Mouse (Mus musculus): ENCODE results near the gene Fbln1. TPM values are rescaled to one million over a fixed set of nuclear protein-coding genes. Genes with fewer than 3 reads are reported as not detected.

Gene Fbln1
- polyA plus RNA-seq, 1 experiment from 2014 or later = 48.9 TPM

DNA sequence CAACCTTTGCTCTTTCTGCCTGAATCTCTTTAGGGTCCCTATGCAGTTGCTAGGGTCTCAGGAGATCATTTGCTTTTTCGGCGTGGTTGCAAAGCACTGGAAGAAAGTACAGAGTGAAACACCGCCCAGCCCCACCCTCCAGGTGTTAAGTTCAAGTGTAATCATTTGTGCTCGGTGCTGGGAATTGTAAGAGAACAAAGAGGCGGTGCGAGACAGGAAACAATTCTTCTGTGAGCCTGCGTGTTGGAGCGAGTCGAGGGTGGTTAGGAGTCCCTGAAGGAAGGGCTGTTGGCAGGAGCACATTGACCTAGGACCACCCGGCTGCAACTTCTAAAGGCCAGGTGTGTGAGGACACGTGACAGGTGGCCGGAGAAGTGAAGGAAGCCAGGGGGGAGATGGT is 4.9 kb downstream of the Fbln1 start:
- 90% methylated on average over 12 of the region's 12 CpGs for WGBS
- Histone ChIP-seq H3K27ac (ENCODE audit: low read depth, low read length) (no peak overlapping the region), H3K27me3 (replicated peaks; ENCODE audit: control insufficient read depth, insufficient read depth, low read length) (no peaks in the 10 kb centered on the region), H3K4me1 (ENCODE audit: control insufficient read depth, insufficient read depth, low read length) (peaks cover 22% of the 10 kb centered on the region), H3K4me2 (ENCODE audit: low read length) (no peak overlapping the region), H3K4me3 (ENCODE audit: low read depth, low read length) (no peak overlapping the region), H3K9me3 (replicated peaks; ENCODE audit: control insufficient read depth, low read length) (peaks cover 4% of the 10 kb centered on the region; the same call in 1 of the 2 replicates), H3K36me3 (ENCODE audit: control insufficient read depth, insufficient read depth, low read length) (peaks cover 4% of the 10 kb centered on the region), H3K9ac (ENCODE audit: low read length) (no peak overlapping the region)
- ATAC-seq (no peak), DNase-seq (ENCODE audit: low spot score) (no peak)

DNA sequence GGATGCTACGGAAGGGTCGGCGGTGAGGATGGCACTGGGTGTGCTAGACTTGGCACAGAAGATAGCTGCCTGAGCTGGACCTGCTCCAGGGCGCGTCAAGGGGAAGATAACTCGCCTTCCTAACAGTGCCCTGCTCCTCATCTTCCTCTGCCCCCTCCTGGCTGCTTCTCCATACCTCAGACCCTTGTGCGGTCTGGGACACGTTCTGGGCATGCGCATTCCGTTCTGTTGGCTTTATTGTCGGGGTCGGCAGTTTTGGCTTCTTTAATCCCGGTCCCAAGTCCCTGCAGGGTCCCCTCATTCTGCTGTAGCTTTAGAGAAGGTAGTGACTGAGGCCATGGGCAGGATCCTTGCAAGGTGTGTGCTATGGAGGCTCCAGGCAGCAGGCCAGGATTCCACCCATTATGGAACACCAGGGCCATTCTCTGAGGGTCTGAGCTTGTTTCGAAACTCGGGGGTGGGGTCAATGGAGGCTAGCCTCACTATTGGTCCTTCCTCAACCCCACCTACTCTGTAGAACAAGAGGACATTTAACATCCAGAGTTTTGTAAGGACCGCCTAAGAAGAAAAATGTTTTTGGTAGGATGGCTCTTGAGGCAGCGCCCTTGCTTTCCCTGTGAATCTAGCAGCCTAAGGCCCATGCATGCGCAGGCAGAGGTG is 5.5 kb downstream of the Fbln1 start:
- Histone ChIP-seq H3K4me3 (ENCODE audit: low read depth, low read length) (no peak overlapping the region), H3K36me3 (ENCODE audit: control insufficient read depth, insufficient read depth, low read length) (peaks cover 5% of the 10 kb centered on the region), H3K9ac (ENCODE audit: low read length) (no peak overlapping the region), H3K4me2 (ENCODE audit: low read length) (no peak overlapping the region), H3K27ac (ENCODE audit: low read depth, low read length) (no peak overlapping the region), H3K27me3 (replicated peaks; ENCODE audit: control insufficient read depth, insufficient read depth, low read length) (no peaks in the 10 kb centered on the region), H3K9me3 (replicated peaks; ENCODE audit: control insufficient read depth, low read length) (peaks cover 4% of the 10 kb centered on the region; the same call in 1 of the 2 replicates), H3K4me1 (ENCODE audit: control insufficient read depth, insufficient read depth, low read length) (peaks cover 21% of the 10 kb centered on the region)
- DNase-seq (ENCODE audit: low spot score) = no peak
- WGBS = 97% methylated on average over 18 of the region's 18 CpGs
- no peak for ATAC-seq

DNA sequence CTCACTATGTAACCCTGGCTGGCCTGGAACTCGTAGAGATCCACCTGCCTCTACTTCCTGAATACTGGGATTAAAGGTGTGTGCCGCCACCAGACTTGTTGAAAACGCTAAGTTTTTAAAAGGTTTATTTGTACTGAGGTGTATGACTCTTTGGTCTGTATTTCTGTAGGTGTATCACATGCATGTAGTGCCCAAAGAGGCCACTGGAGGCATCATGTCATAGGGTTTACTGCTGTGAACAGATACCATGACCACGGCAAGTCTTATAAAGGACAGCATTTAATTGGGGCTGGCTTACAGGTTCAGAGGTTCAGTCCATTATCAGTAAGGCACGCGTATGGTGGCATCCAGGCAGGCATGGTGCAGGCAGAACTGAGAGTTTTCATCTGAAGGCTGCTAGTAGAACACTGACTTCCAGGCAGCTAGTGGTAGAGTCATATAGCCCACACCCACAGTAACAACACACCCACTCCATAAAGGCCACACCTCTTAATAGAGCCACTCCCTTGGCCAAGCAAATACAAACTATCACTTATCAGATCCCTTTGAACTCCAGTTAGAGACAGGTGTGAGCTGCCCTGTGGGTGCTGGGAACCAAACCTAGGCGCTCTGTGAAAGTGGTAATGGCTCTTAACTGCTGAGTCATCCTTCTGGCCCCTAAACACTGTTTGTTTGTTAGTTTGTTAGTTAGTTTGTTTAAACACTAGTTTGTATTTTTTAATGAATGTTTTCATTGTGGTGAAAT is 10.5 kb downstream of the Fbln1 start:
- no peaks in the 10 kb centered on the region for H3K27me3 ChIP-seq (replicated peaks; ENCODE audit: control insufficient read depth, insufficient read depth, low read length)
- H3K27ac ChIP-seq (ENCODE audit: low read depth, low read length) = no peak overlapping the region
- ATAC-seq = no peak
- 97% methylated on average over 7 of the region's 7 CpGs for WGBS
- no peaks in the 10 kb centered on the region for H3K4me1 ChIP-seq (ENCODE audit: control insufficient read depth, insufficient read depth, low read length)
- no peak overlapping the region for H3K4me2 ChIP-seq (ENCODE audit: low read length)
- H3K9ac ChIP-seq (ENCODE audit: low read length) = no peak overlapping the region
- H3K4me3 ChIP-seq (ENCODE audit: low read depth, low read length) = no peak overlapping the region
- H3K9me3 ChIP-seq (replicated peaks; ENCODE audit: control insufficient read depth, low read length) = peaks cover 4% of the 10 kb centered on the region; the same call in 1 of the 2 replicates
- DNase-seq (ENCODE audit: low spot score) = no peak
- peaks cover 5% of the 10 kb centered on the region for H3K36me3 ChIP-seq (ENCODE audit: control insufficient read depth, insufficient read depth, low read length)

DNA sequence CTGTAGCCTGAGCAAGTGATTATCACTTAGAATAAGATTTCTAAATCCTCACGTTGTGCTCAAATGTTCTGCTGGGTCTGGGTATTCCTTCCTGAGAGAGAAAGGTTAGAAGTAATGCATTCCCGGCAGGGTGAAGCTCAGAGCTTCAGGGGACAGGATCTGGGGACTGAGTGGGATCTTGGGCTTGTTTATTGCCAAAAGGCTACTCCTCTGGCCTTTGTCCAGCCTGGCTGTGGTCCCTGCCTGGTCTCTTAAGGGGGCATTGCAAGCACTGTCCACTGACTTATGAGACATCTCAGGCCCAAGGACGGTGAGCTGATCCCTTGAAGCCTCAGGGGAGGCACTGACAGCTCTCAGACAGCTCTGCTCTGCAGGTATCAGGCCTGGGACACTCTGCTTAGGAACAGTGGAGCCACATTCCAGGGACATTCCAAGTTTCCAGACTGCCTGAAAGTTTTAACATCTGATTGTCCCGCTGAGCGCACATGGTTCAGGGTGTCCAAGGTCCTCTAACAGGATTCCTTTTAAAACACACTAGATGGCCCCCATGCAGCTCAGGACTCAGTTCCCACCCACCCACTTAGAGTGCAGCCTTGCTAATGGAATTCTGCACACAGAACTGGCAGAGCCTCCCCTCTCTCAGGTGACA is 13.0 kb downstream of the Fbln1 start:
- ATAC-seq (no peak), DNase-seq (ENCODE audit: low spot score) (no peak)
- no peak overlapping the region for H3K9ac ChIP-seq (ENCODE audit: low read length)
- H3K4me2 ChIP-seq (ENCODE audit: low read length) = no peak overlapping the region
- no peak overlapping the region for H3K27ac ChIP-seq (ENCODE audit: low read depth, low read length)
- H3K4me3 ChIP-seq (ENCODE audit: low read depth, low read length) = no peak overlapping the region
- 94% methylated on average over 5 of the region's 5 CpGs for WGBS
- no peaks in the 10 kb centered on the region for H3K27me3 ChIP-seq (replicated peaks; ENCODE audit: control insufficient read depth, insufficient read depth, low read length)
- no peaks in the 10 kb centered on the region for H3K4me1 ChIP-seq (ENCODE audit: control insufficient read depth, insufficient read depth, low read length)
- peaks cover 4% of the 10 kb centered on the region; the same call in 1 of the 2 replicates for H3K9me3 ChIP-seq (replicated peaks; ENCODE audit: control insufficient read depth, low read length)
- H3K36me3 ChIP-seq (ENCODE audit: control insufficient read depth, insufficient read depth, low read length) = peaks cover 15% of the 10 kb centered on the region

DNA sequence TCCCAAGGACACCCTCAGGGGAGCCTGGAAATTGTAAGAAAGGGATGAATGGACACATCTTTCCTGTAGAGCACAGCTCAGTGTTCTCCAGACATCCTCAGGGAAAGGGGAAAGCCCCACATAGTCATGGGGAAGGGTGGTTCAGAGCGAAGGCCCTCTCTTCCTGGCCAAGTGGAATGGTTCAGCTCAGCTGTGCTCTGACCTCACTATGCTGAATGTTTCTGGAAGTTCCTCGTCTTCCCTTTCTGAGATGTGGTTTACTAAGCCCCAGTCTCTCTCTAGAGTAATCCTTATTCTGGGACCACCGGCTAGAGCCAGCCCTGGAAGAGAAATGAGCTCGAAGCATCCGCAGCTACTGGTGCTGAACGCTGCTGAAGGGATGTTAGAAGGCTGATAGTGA is 14.6 kb downstream of the Fbln1 start:
- Histone ChIP-seq H3K4me1 (ENCODE audit: control insufficient read depth, insufficient read depth, low read length) (no peaks in the 10 kb centered on the region), H3K9ac (ENCODE audit: low read length) (no peak overlapping the region), H3K4me2 (ENCODE audit: low read length) (no peak overlapping the region), H3K4me3 (ENCODE audit: low read depth, low read length) (no peak overlapping the region), H3K27ac (ENCODE audit: low read depth, low read length) (no peak overlapping the region), H3K36me3 (ENCODE audit: control insufficient read depth, insufficient read depth, low read length) (peaks cover 25% of the 10 kb centered on the region), H3K27me3 (replicated peaks; ENCODE audit: control insufficient read depth, insufficient read depth, low read length) (no peaks in the 10 kb centered on the region), H3K9me3 (replicated peaks; ENCODE audit: control insufficient read depth, low read length) (no peaks in the 10 kb centered on the region; the same call in 1 of the 2 replicates)
- DNase-seq (ENCODE audit: low spot score) (no peak), ATAC-seq (no peak)
- WGBS = 92% methylated on average over 6 of the region's 6 CpGs

DNA sequence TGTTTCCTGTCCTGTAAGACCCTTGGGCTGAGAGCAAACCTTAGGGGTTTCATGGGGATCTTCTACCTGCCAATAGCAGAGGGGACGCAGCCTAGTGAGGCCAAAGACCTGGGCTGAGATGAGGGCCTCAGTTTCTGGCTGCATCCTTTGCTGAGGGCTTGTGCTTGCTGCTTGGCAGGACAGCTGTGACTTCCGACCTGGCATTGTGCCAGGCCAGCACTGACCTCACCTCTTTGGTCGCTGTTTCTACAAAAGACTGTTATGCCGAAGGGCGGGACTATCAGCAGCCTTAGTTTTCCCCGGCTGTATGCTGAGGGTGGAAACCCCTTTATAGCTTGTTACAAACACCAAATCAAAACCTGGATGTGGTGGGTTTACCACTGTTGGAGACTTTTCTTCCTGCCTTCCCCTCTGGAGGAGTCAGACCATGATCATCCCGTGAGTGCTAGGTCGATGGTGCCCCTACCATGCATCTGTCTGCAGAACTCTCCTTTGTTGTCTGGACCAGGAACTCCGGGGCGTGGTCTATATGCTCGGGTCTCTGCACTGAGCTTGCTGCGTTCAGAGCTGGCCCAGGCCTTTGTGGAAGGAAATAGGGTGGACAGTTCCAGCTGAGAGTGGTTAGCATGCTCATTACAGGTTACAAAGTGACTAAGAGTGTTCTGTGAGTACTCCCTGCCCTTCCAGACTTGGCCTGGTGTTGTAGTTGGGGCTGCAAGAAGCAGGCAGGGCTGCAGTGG is 15.5 kb downstream of the Fbln1 start:
- Histone ChIP-seq H3K27me3 (replicated peaks; ENCODE audit: control insufficient read depth, insufficient read depth, low read length) (no peaks in the 10 kb centered on the region), H3K9ac (ENCODE audit: low read length) (no peak overlapping the region), H3K27ac (ENCODE audit: low read depth, low read length) (peak overlapping the region; percentile 2; the same call in 1 of the 2 replicates), H3K4me3 (ENCODE audit: low read depth, low read length) (no peak overlapping the region), H3K36me3 (ENCODE audit: control insufficient read depth, insufficient read depth, low read length) (peaks cover 22% of the 10 kb centered on the region), H3K9me3 (replicated peaks; ENCODE audit: control insufficient read depth, low read length) (no peaks in the 10 kb centered on the region), H3K4me2 (ENCODE audit: low read length) (no peak overlapping the region), H3K4me1 (ENCODE audit: control insufficient read depth, insufficient read depth, low read length) (no peaks in the 10 kb centered on the region)
- 68% methylated on average over 12 of the region's 12 CpGs for WGBS
- ATAC-seq (no peak), DNase-seq (ENCODE audit: low spot score) (no peak)

DNA sequence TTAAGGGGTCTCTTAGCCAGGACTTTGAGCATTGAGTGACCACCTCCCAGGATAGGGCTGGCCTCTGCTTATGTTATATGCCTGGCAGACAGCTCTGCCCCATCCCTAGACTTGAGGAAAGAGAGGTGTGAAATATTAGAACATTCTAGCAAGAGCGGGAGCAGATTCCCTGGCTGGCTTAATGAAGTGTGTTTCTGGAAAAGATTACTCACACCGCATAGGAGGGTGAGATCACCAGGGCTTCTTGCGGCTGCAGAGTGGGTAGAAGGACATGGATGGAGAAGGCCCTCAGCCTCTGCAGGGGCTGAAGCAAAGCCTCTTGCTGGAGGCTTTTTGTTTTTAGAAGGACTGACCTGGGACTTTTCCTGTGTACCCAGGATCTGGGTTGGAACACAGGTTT is 19.9 kb downstream of the Fbln1 start:
- no peak overlapping the region for H3K4me3 ChIP-seq (ENCODE audit: low read depth, low read length)
- DNase-seq (ENCODE audit: low spot score) (no peak), ATAC-seq (no peak)
- WGBS = 98% methylated on average over 3 of the region's 3 CpGs
- no peak overlapping the region for H3K4me2 ChIP-seq (ENCODE audit: low read length)
- H3K27ac ChIP-seq (ENCODE audit: low read depth, low read length) = no peak overlapping the region
- H3K9ac ChIP-seq (ENCODE audit: low read length) = no peak overlapping the region
- no peaks in the 10 kb centered on the region for H3K4me1 ChIP-seq (ENCODE audit: control insufficient read depth, insufficient read depth, low read length)
- peaks cover 35% of the 10 kb centered on the region for H3K36me3 ChIP-seq (ENCODE audit: control insufficient read depth, insufficient read depth, low read length)
- H3K27me3 ChIP-seq (replicated peaks; ENCODE audit: control insufficient read depth, insufficient read depth, low read length) = no peaks in the 10 kb centered on the region
- no peaks in the 10 kb centered on the region for H3K9me3 ChIP-seq (replicated peaks; ENCODE audit: control insufficient read depth, low read length)

DNA sequence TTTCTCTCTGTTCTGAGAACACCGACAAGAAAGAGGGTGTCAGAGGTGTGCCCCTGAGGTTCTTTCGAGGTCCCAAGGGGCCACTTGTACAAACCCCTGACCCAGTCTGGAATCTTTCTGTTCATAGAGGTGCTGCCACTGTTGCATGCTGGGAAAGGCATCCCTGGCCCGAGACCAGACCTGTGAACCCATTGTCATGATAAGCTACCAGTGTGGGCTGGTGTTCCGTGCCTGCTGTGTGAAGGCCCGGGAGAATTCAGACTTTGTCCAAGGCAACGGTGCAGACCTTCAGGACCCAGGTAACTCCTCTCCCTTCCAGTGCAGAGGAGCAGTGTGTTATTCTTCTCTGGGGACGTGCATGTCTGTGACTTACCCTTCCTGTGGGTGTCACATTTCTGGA is 21.1 kb downstream of the Fbln1 start:
- no peak overlapping the region for H3K4me3 ChIP-seq (ENCODE audit: low read depth, low read length)
- WGBS = 83% methylated on average over 7 of the region's 7 CpGs
- H3K9me3 ChIP-seq (replicated peaks; ENCODE audit: control insufficient read depth, low read length) = no peaks in the 10 kb centered on the region
- H3K4me2 ChIP-seq (ENCODE audit: low read length) = no peak overlapping the region
- H3K27ac ChIP-seq (ENCODE audit: low read depth, low read length) = no peak overlapping the region
- no peak overlapping the region for H3K9ac ChIP-seq (ENCODE audit: low read length)
- H3K4me1 ChIP-seq (ENCODE audit: control insufficient read depth, insufficient read depth, low read length) = no peaks in the 10 kb centered on the region
- no peaks in the 10 kb centered on the region for H3K27me3 ChIP-seq (replicated peaks; ENCODE audit: control insufficient read depth, insufficient read depth, low read length)
- peaks cover 39% of the 10 kb centered on the region for H3K36me3 ChIP-seq (ENCODE audit: control insufficient read depth, insufficient read depth, low read length)
- ATAC-seq = no peak
- DNase-seq (ENCODE audit: low spot score) = no peak

Measured in forebrain, embryonic 14.5 days (tissue).